Mouse (Mus musculus) small intestine, adult 2 months (tissue): ENCODE results near the gene Poln.

Source experiments
- CTCF ChIP-seq: fragments of 200-500 bp; IDR thresholded peaks from 2 replicates; pipeline ENCODE4 v1.5.1; 2012; ENCODE audit warnings: low read depth, mild to moderate bottlenecking, control low read depth, inconsistent platforms, low read length, moderate library complexity, mixed read lengths; ENCODE audit not compliant: insufficient replicate concordance, insufficient read length; ENCODE audit errors: extremely low read depth
- POLR2A ChIP-seq: fragments of 200-500 bp; IDR thresholded peaks from 2 replicates; pipeline ENCODE4 v1.6.1; 2012; ENCODE audit warnings: low read depth, mild to moderate bottlenecking, control low read depth, inconsistent platforms, low read length, moderate library complexity

GRCm38 (mm10) chr5:34170726-34171125, 1.5 kb upstream of the Poln start:
- no peak for TF ChIP-seq CTCF
- TF ChIP-seq POLR2A: no peak
